Mouse (Mus musculus) cortical plate, adult 2 months (tissue): ENCODE results near the gene AC161166.1. TPM values are rescaled to one million over a fixed set of nuclear protein-coding genes. Genes with fewer than 3 reads are reported as not detected.
"Not testable (repeated sequence)": the region's sequence is repeated elsewhere in the genome, so short reads cannot be mapped to it uniquely, and the experiment has no call there.

Experiments used
- H3K27ac ChIP-seq: fragments of 200-500 bp; 2 replicates; pipeline ENCODE4 v1.5.1; 2012; ENCODE audit warnings: low read length, control low read depth, inconsistent platforms; ENCODE audit not compliant: insufficient read depth
- H3K4me1 ChIP-seq: fragments of 200-500 bp; 2 replicates; pipeline ENCODE4 v1.6.1; 2011; ENCODE audit warnings: low read length; ENCODE audit not compliant: control insufficient read depth, insufficient read depth
- H3K4me3 ChIP-seq: fragments of 200-500 bp; 2 replicates; pipeline ENCODE4 v1.5.1; 2011; ENCODE audit warnings: mild to moderate bottlenecking, low read length, control low read depth; ENCODE audit not compliant: insufficient read depth
- CTCF ChIP-seq: fragments of 200-500 bp; IDR thresholded peaks from 2 replicates; pipeline ENCODE4 v1.5.1; 2011; ENCODE audit warnings: mild to moderate bottlenecking, control low read depth, low read length; ENCODE audit not compliant: insufficient read depth; ENCODE audit errors: extremely low read depth
- POLR2A ChIP-seq: fragments of 200-500 bp; IDR thresholded peaks from 2 replicates; pipeline ENCODE4 v1.6.1; 2011; ENCODE audit warnings: mild to moderate bottlenecking, low read length, control low read depth; ENCODE audit not compliant: insufficient read depth; ENCODE audit errors: extremely low read depth
- polyA plus RNA-seq: library from polyadenylated mRNA; depleted of rRNA; stranded (reverse); fragments of >200 nt; gene quantifications from 2 replicates; pipeline ENCODE4 v1.2.3, GENCODE M21; 2012

Gene AC161166.1
- polyA plus RNA-seq, 1 experiment: not detected

DNA sequence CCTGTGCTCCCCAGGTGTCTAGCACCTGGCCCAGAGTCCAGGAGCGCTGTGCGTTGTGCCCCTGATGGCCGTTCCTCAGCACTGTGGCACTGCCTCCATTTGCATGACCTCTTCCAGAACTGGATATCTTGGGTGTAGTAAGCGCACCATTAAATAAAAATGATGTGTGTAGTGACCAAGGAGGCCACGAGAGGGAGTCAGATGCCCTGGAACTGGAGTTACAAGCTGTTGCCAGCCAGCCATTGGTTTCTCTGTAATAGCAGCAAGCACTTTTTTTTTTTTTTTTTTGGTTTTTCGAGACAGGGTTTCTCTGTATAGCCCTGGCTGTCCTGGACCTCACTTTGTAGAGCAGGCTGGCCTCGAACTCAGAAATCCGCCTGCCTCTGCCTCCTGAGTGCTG is 4.1 kb upstream of the AC161166.1 start:
- not testable (repeated sequence) for H3K27ac ChIP-seq, H3K4me3 ChIP-seq, H3K4me1 ChIP-seq
- peak; percentile 39; the same call in 1 of the 2 replicates for TF ChIP-seq CTCF

- TF ChIP-seq POLR2A (no peak), CTCF (no peak)
- Histone ChIP-seq H3K4me1 (peaks cover 1% of the 10 kb centered on the region; the same call in 1 of the 2 replicates), H3K4me3 (peak overlapping the region; percentile 60), H3K27ac (peak overlapping the region; percentile 97; the same call in 1 of the 2 replicates)
These were observed 4.5 kb downstream of the AC161166.1 start for GRCm38 (mm10) chr7:24507726-24508114.

GRCm38 (mm10) chr7:24506838-24507725 is 5.2 kb downstream of the AC161166.1 start, which contains the start of gene Zfp428:
TSS of gene Zfp428 (plus strand) at chr7:24507006.
- Histone ChIP-seq H3K27ac (peak within 1 kb of the TSS; percentile 97), H3K4me1 (peaks cover 1% of the 10 kb centered on the region; the same call in 1 of the 2 replicates), H3K4me3 (peak within 1 kb of the TSS; percentile 60)
- TF ChIP-seq POLR2A (peak; percentile 23), CTCF (no peak)

DNA sequence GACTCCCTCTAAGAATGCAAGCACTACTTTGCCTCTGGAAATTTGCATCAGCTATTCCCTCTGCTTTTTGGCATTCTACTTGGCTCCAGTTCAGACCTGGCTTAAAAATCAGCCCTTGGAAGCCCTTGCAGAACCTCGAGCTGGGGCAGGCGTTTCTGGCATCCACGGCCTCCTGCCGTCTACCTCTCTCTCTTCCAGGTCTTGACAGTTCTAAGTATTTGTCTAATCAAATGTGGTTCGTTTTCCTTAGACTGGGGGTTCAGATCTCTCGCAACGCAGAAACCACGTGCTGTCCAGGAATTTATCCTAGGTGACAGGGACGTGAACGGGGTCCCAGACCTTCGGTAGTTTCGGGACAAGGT is 5.8 kb downstream of the AC161166.1 start:
- no peak for TF ChIP-seq POLR2A
- no peak for TF ChIP-seq CTCF
- peak overlapping the region; percentile 60 for H3K4me3 ChIP-seq
- peak overlapping the region; percentile 97 for H3K27ac ChIP-seq
- H3K4me1 ChIP-seq: peaks cover 1% of the 10 kb centered on the region; the same call in 1 of the 2 replicates

DNA sequence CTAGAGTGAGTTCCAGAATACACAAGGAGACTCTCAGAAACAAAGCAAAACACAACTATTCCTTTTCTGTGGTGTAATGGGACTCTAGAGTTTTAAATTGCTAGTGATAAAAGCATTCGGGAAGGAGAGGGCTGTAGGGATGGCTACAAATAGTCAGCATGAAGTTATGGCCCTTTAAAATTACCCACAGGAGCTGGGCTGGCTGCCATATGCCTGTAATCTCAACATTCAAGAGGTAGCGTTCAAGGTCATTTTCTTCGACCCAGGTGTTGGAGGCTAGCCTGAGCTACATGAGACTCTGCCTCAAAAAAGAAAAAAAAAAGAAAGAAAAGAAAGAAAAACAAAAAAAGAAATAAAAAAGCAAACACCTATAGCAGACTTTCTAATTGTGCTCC is 6.2 kb downstream of the AC161166.1 start:
- H3K27ac ChIP-seq: peak overlapping the region; percentile 4; the same call in 1 of the 2 replicates
- peaks cover 1% of the 10 kb centered on the region; the same call in 1 of the 2 replicates for H3K4me1 ChIP-seq
- no peak for TF ChIP-seq CTCF
- no peak for TF ChIP-seq POLR2A
- peak overlapping the region; percentile 60 for H3K4me3 ChIP-seq

DNA sequence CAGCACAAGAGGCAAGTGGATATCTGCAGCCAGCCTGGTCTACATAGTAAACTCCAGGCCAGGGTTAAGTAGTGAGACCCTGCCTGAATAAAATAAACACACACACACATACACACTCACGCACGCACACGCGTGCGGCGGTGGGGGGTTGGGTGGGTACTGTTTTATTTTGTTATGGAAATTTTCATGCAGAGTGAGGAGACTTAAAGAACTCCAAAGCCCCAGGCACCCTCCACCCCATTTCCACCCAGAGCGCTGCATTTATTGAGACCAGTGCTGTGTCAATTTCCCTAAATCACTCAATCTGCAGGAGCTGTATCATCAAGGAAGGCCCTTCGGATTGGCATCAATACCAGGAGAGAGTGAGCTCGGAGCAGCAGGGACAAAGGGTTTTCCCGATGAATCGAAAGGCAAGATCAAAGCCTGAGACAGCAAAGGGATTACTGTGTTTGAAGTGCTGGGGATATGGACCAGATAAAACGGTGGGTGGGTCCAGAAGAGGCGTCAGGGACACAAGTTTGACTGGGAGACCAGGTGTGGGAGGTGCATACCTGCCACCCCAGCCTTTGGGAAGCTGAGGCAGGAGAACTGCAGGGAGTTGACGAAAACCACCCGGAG is 6.7 kb downstream of the AC161166.1 start:
- Histone ChIP-seq H3K27ac (0 out of 2 replicates have a peak overlapping the region, but pooled peaks have one; percentile 4), H3K4me3 (no peak overlapping the region; the same call in 1 of the 2 replicates), H3K4me1 (peaks cover 1% of the 10 kb centered on the region; the same call in 1 of the 2 replicates)
- TF ChIP-seq CTCF (no peak), POLR2A (no peak)

DNA sequence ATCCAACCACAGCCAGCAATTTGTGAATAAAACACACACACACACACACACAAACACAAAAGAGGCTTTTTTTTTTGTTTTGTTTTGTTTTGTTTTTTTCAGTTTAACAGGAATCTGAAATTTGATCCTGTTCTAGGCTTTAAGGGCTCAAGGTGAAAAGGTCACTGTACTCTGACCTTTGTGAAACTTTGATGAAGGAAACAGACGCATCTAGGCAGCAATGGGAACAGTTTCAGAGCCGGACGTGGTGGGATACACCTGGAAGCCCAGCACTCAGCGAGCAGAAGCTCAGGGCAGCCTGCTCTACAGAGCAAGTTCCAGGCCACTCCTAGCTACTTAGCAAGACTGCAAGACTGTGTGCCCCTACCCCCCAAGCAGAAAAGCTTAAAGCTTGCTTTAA is 7.4 kb downstream of the AC161166.1 start:
- TF ChIP-seq CTCF (no peak), POLR2A (no peak)
- Histone ChIP-seq H3K4me3 (no peak overlapping the region), H3K4me1 (peaks cover 1% of the 10 kb centered on the region; the same call in 1 of the 2 replicates), H3K27ac (no peak overlapping the region)

DNA sequence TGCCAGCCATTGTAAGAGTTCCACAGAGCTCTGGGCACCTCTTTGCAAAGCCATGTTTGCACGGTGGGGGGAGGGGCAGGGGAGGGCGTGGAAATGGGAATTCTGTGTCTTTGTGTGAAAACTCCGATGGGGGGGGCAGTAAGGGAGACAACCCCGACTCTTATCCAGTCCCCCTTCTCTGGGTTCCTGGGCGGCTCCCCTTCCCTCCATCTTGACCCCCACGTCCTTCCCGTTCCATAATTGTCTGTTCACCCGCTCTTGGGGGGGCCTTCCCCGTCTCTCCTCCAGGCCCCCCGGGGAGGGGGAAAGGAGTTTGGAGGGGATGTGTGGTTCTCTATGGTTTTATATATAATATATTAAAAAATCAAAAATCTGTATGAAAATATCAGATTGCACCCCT is 8.3 kb downstream of the AC161166.1 start:
- Histone ChIP-seq H3K4me3 (no peak overlapping the region), H3K27ac (no peak overlapping the region), H3K4me1 (peaks cover 2% of the 10 kb centered on the region)
- TF ChIP-seq POLR2A (no peak), CTCF (no peak)

DNA sequence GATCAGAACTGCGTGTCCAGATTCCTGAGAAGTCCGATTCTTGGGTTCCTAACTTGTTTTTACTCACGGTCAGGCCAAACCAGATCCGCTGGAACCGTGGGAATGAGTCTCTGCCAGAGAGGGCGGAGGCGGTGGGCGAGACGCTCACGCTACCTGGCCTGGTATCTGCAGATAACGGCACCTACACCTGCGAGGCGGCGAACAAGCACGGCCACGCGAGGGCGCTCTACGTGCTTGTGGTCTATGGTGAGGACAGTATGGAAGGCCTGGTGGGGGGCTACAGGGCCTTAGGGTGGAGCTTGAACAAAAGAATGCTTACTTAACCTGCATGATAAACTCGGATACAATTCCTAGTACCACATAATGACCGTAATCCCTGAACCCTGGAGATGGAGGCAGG is 10.8 kb downstream of the AC161166.1 start:
- Histone ChIP-seq H3K4me1 (peaks cover 1% of the 10 kb centered on the region), H3K27ac (no peak overlapping the region), H3K4me3 (no peak overlapping the region)
- no peak for TF ChIP-seq POLR2A
- TF ChIP-seq CTCF: 0 out of 2 replicates have a peak, but pooled peaks have one; percentile 10

GRCm38 (mm10) chr7:24500929-24501328 is 11.3 kb downstream of the AC161166.1 start:
- Histone ChIP-seq H3K27ac (no peak overlapping the region), H3K4me3 (no peak overlapping the region), H3K4me1 (peaks cover 1% of the 10 kb centered on the region)
- TF ChIP-seq CTCF (peak; percentile 21; the same call in 1 of the 2 replicates), POLR2A (no peak)
